Mouse (Mus musculus): ENCODE results near the gene Prdm11. TPM values are rescaled to one million over a fixed set of nuclear protein-coding genes. Genes with fewer than 3 reads are reported as not detected.
A peak's percentile ranks its signal among the peaks of the same experiment; 100 is the strongest.

The Prdm11 gene
- total RNA-seq, 2 experiments from 2014 or later = 24.1 to 25.8 TPM

GRCm38 (mm10) chr2:92972071-92972470 lies 73.9 kb downstream of the Prdm11 start:
- DNase-seq (ENCODE audit: extremely low spot score in 1 of 2, low spot score in 1 of 2) = no peak

GRCm38 (mm10) chr2:92971536-92971935 lies 74.4 kb downstream of the Prdm11 start:
- no peak for DNase-seq (ENCODE audit: extremely low spot score in 1 of 2, low spot score in 1 of 2)

- no peak for DNase-seq (ENCODE audit: extremely low spot score in 1 of 2, low spot score in 1 of 2)
Measured at GRCm38 (mm10) chr2:92971069-92971468, 74.9 kb downstream of the Prdm11 start.

- no peak for DNase-seq (ENCODE audit: extremely low spot score in 1 of 2, low spot score in 1 of 2)
Measured at GRCm38 (mm10) chr2:92967839-92968166, 78.2 kb downstream of the Prdm11 start.

- no peak for DNase-seq (ENCODE audit: extremely low spot score in 1 of 2, low spot score in 1 of 2)
Measured at GRCm38 (mm10) chr2:92967032-92967838, 78.7 kb downstream of the Prdm11 start.

GRCm38 (mm10) chr2:92966257-92966656 lies 79.7 kb downstream of the Prdm11 start:
- no peak for DNase-seq (ENCODE audit: extremely low spot score in 1 of 2, low spot score in 1 of 2)

- DNase-seq (ENCODE audit: extremely low spot score in 1 of 2, low spot score in 1 of 2) = no peak
Measured at GRCm38 (mm10) chr2:92964345-92964744, 81.6 kb downstream of the Prdm11 start.

- DNase-seq (ENCODE audit: extremely low spot score in 1 of 2, low spot score in 1 of 2) = no peak
Measured at GRCm38 (mm10) chr2:92958640-92959039, 87.3 kb downstream of the Prdm11 start.

- no peak for DNase-seq (ENCODE audit: extremely low spot score in 1 of 2, low spot score in 1 of 2)
Measured at GRCm38 (mm10) chr2:92956943-92957342, 89.0 kb downstream of the Prdm11 start.

- DNase-seq (ENCODE audit: extremely low spot score in 1 of 2, low spot score in 1 of 2) = peak; percentile 58 to 78
Measured at GRCm38 (mm10) chr2:92954404-92955114, 91.4 kb downstream of the Prdm11 start.

GRCm38 (mm10) chr2:92953450-92953849 lies 92.5 kb downstream of the Prdm11 start:
- DNase-seq (ENCODE audit: extremely low spot score in 1 of 2, low spot score in 1 of 2) = no peak

GRCm38 (mm10) chr2:92949518-92949917 lies 96.4 kb downstream of the Prdm11 start:
- DNase-seq (ENCODE audit: extremely low spot score in 1 of 2, low spot score in 1 of 2) = no peak

GRCm38 (mm10) chr2:92948699-92949300 lies 97.2 kb downstream of the Prdm11 start:
- DNase-seq (ENCODE audit: extremely low spot score in 1 of 2, low spot score in 1 of 2) = no peak

GRCm38 (mm10) chr2:92947981-92948698 lies 97.8 kb downstream of the Prdm11 start:
- DNase-seq (ENCODE audit: extremely low spot score in 1 of 2, low spot score in 1 of 2) = no peak

- no peak for DNase-seq (ENCODE audit: extremely low spot score in 1 of 2, low spot score in 1 of 2)
Measured at GRCm38 (mm10) chr2:92945824-92946598, 100.0 kb downstream of the Prdm11 start.

GRCm38 (mm10) chr2:92945125-92945746 lies 100.7 kb downstream of the Prdm11 start:
- no peak for DNase-seq (ENCODE audit: extremely low spot score in 1 of 2, low spot score in 1 of 2)

- DNase-seq (ENCODE audit: extremely low spot score in 1 of 2, low spot score in 1 of 2) = no peak
Measured at GRCm38 (mm10) chr2:92944356-92944755, 101.6 kb downstream of the Prdm11 start.

- no peak for DNase-seq (ENCODE audit: extremely low spot score in 1 of 2, low spot score in 1 of 2)
Measured at GRCm38 (mm10) chr2:92943406-92943805, 102.6 kb downstream of the Prdm11 start.

- no peak for DNase-seq (ENCODE audit: extremely low spot score in 1 of 2, low spot score in 1 of 2)
Measured at GRCm38 (mm10) chr2:92941463-92941862, 104.5 kb downstream of the Prdm11 start.

- no peak for DNase-seq (ENCODE audit: extremely low spot score in 1 of 2, low spot score in 1 of 2)
Measured at GRCm38 (mm10) chr2:92940963-92941362, 105.0 kb downstream of the Prdm11 start.
